Mouse (Mus musculus): ENCODE data around the gene Ptges3. TPM values are rescaled to one million over a fixed set of nuclear protein-coding genes. Genes with fewer than 3 reads are reported as not detected.

The Ptges3 gene
- total RNA-seq (2021) (10 to 100 TPM; 96.0 to 97.3 TPM), polyA plus RNA-seq (2012; rRNA removed) (16.3 and 19.2 TPM in 2 replicates)
- long read RNA-seq, transcript Ptges3-201 (8 exons, 2,000 nt) = major isoform, 96 of 100 reads
- long read RNA-seq, partial matches to known transcripts = 2 of 100 reads
- long read RNA-seq, other reads (novel, unspliced or antisense) = 2 of 100 reads

DNA sequence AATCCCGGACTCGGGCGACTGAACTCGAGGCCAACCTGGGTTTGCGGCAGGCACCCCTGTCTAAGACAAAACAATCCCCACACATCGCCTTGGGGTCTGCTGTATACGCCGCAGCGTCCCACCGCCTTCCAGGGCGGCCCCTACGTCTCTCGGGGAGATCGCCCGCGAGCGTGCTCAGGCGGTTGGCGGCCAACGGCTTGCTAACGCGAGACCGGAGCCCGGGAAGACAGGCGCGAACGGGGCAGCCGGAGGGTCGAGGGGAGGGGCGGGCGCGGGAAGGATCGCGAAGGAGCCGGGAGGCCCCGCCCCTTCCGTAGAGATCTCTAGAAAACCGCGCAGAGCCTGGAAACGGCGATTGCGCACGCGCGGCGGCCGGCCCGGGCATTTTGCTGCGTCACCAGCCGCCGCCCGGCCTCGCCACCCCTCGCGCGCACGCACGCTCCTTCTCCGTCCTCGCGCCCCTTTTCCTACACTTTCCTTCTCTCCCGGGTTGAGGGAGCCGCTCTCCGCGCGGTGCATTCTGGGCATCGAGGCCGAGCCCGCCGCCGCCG lies at the start of gene Ptges3:
Gene Ptges3, plus strand, starts transcription at position 354 of the 551 bp plus-strand sequence.
- peaks cover 21% of the 10 kb centered on the region for H3K36me3 ChIP-seq (ENCODE audit: control insufficient read depth, insufficient read depth, low read length)
- H3K27ac ChIP-seq = peak within 1 kb of the TSS; percentile 100
- H3K4me1 ChIP-seq (ENCODE audit: control insufficient read depth, insufficient read depth, low read length) = peaks cover 6% of the 10 kb centered on the region
- TF ChIP-seq EP300 (IDR thresholded peaks at IDR 0.05; ENCODE audit: insufficient read depth, low read depth, low read length) (0 out of 2 replicates have a peak, but pooled peaks have one; percentile 8), CTCF (IDR thresholded peaks at IDR 0.05) (0 out of 2 replicates have a peak, but pooled peaks have one; percentile 0), POLR2A (IDR thresholded peaks at IDR 0.05; ENCODE audit: insufficient read depth, low read depth, low read length) (peak; percentile 76)
- no peaks in the 10 kb centered on the region; the same call in 1 of the 2 replicates for H3K79me2 ChIP-seq (replicated peaks; ENCODE audit: control insufficient read depth, insufficient read depth, low read length)
- peak within 1 kb of the TSS; percentile 67 for H3K4me3 ChIP-seq
- intact Hi-C loops (cut with DNase I) = loop anchor here (1.0 to 2.0 kb wide), 3 partner anchors 23 to 32 kb away; partner anchors contain the start of genes Atp5b and Naca
- no peaks in the 10 kb centered on the region for H3K27me3 ChIP-seq (ENCODE audit: control insufficient read depth, insufficient read depth, low read length)
- H3K9ac ChIP-seq (ENCODE audit: low read depth, low read length) = peak within 1 kb of the TSS; percentile 91
- WGBS = under 1% methylated on average over 48 of the region's 72 CpGs
- peak; percentile 98 for DNase-seq

DNA sequence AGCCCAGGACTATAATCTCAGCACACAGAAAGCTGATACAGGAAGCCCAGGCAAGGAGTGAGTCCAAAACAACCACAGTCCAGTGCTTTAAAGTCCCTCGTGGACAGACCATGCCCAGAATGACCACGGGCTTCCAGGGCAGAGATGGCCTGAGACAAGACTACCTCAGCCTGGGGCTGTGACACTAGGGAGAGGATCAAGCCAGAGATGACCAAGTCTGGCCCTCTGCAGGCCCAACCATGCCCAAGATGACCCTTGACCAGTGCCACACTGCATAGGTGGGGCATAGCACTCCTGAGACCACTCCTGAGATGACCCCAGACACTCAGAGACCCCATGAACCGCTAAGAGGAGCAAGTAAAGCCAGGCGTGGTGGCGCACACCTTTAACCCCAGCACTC lies 49.0 kb upstream of the Ptges3 start:
- H3K4me1 ChIP-seq (ENCODE audit: control insufficient read depth, insufficient read depth, low read length) = no peaks in the 10 kb centered on the region
- no peak overlapping the region for H3K27ac ChIP-seq
- H3K27me3 ChIP-seq (ENCODE audit: control insufficient read depth, insufficient read depth, low read length) = no peaks in the 10 kb centered on the region
- H3K36me3 ChIP-seq (ENCODE audit: control insufficient read depth, insufficient read depth, low read length) = no peaks in the 10 kb centered on the region
- H3K79me2 ChIP-seq (replicated peaks; ENCODE audit: control insufficient read depth, insufficient read depth, low read length) = no peaks in the 10 kb centered on the region
- TF ChIP-seq CTCF (IDR thresholded peaks at IDR 0.05) (no peak), POLR2A (IDR thresholded peaks at IDR 0.05; ENCODE audit: insufficient read depth, low read depth, low read length) (no peak), EP300 (IDR thresholded peaks at IDR 0.05; ENCODE audit: insufficient read depth, low read depth, low read length) (no peak)
- no peak for DNase-seq
- H3K4me3 ChIP-seq = no peak overlapping the region
- whole genome bisulfite sequencing = 71% methylated on average over 5 of the region's 5 CpGs
- intact Hi-C loops (cut with DNase I) = loop anchor here (5.0 to 10.0 kb wide), 3 partner anchors 272 to 367 kb away; partner anchors contain the start of genes Stat6 and Zbtb39
- H3K9ac ChIP-seq (ENCODE audit: low read depth, low read length) = no peak overlapping the region

DNA sequence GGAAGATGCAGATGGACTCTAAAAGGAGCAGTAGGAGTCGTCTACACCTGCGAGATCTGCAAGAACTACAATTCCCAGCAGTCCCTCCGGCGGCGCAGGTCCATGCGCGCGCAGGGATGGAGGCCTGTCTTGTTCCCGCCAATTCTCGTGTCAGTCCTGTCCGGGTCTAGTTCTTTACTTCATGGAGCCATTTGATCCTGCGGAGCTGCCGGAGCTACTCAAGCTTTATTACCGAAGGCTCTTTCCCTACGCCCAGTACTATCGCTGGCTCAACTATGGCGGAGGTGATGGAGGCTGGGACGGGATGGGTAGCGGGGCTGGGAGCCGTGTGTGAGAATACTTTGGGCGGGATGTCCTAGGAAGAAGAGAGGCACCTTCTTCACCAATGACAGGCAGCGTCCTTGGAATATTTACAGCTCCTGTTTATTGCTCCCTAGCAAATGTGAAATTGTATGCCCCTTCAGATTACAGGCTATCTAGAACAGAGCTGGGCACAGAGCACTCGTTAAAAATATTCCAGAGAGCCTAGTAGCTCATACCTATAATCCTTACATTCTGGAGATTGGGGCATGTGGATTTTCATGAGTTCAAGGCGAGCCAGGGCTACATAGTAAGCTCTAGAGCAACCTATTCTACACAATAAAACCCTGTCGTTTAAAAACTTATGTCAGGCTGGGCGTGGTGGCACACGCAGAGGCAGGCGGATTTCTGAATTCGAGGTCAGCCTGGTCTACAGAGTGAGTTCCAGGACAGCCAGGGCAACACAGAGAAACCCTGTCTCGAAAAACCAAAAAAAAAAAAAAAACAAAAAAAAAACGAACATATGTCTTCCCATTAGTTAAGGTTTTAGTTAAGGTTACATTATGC lies 43.5 kb upstream of the Ptges3 start, which contains the start of gene Prim1:
Gene Prim1, plus strand, starts transcription at position 101 of the 867 bp plus-strand sequence.
- TF ChIP-seq POLR2A (IDR thresholded peaks at IDR 0.05; ENCODE audit: insufficient read depth, low read depth, low read length) (no peak), EP300 (IDR thresholded peaks at IDR 0.05; ENCODE audit: insufficient read depth, low read depth, low read length) (no peak)
- peak within 1 kb of the TSS; percentile 59 for H3K4me3 ChIP-seq
- H3K79me2 ChIP-seq (replicated peaks; ENCODE audit: control insufficient read depth, insufficient read depth, low read length) = no peaks in the 10 kb centered on the region
- H3K27me3 ChIP-seq (ENCODE audit: control insufficient read depth, insufficient read depth, low read length) = no peaks in the 10 kb centered on the region
- no peak within 1 kb of the TSS; the same call in 1 of the 2 replicates for H3K27ac ChIP-seq
- no peaks in the 10 kb centered on the region for H3K4me1 ChIP-seq (ENCODE audit: control insufficient read depth, insufficient read depth, low read length)
- H3K9ac ChIP-seq (ENCODE audit: low read depth, low read length) = peak within 1 kb of the TSS; percentile 54
- intact Hi-C loops (cut with DNase I) = no loop called here
- peak; percentile 82 to 83 for DNase-seq
- no peaks in the 10 kb centered on the region for H3K36me3 ChIP-seq (ENCODE audit: control insufficient read depth, insufficient read depth, low read length)
- 4% methylated on average over 31 of the region's 31 CpGs for WGBS

DNA sequence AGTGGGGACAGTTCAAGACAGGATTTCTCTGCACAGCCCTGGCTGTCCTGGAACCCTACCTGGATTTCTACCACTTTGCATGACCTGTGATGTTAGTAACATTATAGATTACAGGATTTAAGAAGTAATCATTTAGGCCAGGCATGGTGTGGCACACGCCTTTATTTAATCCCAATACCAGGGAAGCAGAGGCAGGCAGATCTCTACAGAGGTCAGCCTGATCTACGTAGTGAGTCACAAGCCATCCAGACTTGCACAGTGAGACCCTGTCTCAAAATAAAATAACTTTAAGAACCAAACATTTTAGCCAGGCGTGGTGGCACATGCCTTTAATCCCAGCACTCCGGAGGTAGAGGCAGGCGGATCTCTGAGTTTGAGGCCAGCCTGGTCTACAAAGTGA lies 36.6 kb upstream of the Ptges3 start:
- no peak for TF ChIP-seq CTCF (IDR thresholded peaks at IDR 0.05)
- TF ChIP-seq EP300 (IDR thresholded peaks at IDR 0.05; ENCODE audit: insufficient read depth, low read depth, low read length) = no peak
- TF ChIP-seq POLR2A (IDR thresholded peaks at IDR 0.05; ENCODE audit: insufficient read depth, low read depth, low read length) = no peak
- no peaks in the 10 kb centered on the region for H3K36me3 ChIP-seq (ENCODE audit: control insufficient read depth, insufficient read depth, low read length)

DNA sequence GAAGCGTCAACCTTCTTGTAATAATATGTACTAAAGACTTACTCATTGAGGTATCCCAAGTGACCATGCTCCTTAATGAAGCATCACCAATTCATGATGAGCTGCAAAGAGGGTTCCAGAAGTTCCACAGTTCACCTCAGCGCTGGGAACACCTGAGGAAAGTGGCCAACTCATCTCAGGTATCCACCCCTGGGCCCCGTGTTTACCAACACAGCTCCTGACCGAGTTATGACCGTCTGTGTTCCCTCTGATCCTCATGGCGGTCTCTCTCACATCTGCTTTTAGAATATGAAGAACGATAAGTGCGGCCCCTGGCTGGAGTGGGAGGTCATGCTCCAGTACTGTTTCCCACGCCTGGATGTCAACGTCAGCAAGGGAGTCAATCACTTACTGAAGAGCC lies 35.3 kb upstream of the Ptges3 start:
- Histone ChIP-seq H3K9ac (ENCODE audit: low read depth, low read length) (no peak overlapping the region), H3K79me2 (replicated peaks; ENCODE audit: control insufficient read depth, insufficient read depth, low read length) (no peaks in the 10 kb centered on the region), H3K4me3 (no peak overlapping the region), H3K4me1 (ENCODE audit: control insufficient read depth, insufficient read depth, low read length) (no peaks in the 10 kb centered on the region), H3K27ac (no peak overlapping the region), H3K36me3 (ENCODE audit: control insufficient read depth, insufficient read depth, low read length) (no peaks in the 10 kb centered on the region), H3K27me3 (ENCODE audit: control insufficient read depth, insufficient read depth, low read length) (no peaks in the 10 kb centered on the region)
- TF ChIP-seq POLR2A (IDR thresholded peaks at IDR 0.05; ENCODE audit: insufficient read depth, low read depth, low read length) = no peak
- no peak for TF ChIP-seq CTCF (IDR thresholded peaks at IDR 0.05)
- TF ChIP-seq EP300 (IDR thresholded peaks at IDR 0.05; ENCODE audit: insufficient read depth, low read depth, low read length) = no peak
- intact Hi-C loops (cut with DNase I) = no loop called here
- no peak for DNase-seq
- 97% methylated on average over 10 of the region's 10 CpGs for WGBS

More for the DNA sequence above, 36.6 kb upstream of the Ptges3 start:
- Histone ChIP-seq H3K4me1 (ENCODE audit: control insufficient read depth, insufficient read depth, low read length) (no peaks in the 10 kb centered on the region), H3K9ac (ENCODE audit: low read depth, low read length) (no peak overlapping the region), H3K79me2 (replicated peaks; ENCODE audit: control insufficient read depth, insufficient read depth, low read length) (no peaks in the 10 kb centered on the region), H3K27me3 (ENCODE audit: control insufficient read depth, insufficient read depth, low read length) (no peaks in the 10 kb centered on the region), H3K27ac (no peak overlapping the region), H3K4me3 (no peak overlapping the region)
- intact Hi-C loops (cut with DNase I) = no loop called here
- WGBS = 98% methylated on average over 5 of the region's 5 CpGs
- no peak for DNase-seq

All from heart, adult 2 months (tissue).